Mouse (Mus musculus): ENCODE data around the gene 2010300C02Rik. TPM values are rescaled to one million over a fixed set of nuclear protein-coding genes. Genes with fewer than 3 reads are reported as not detected.

The 2010300C02Rik gene
- polyA plus RNA-seq (2016; fragmentation: Nextera tagmentation; extraction: Ambion mirVana): 0.91 and 0.96 TPM in 2 replicates

- 3% methylated on average over 68 of the region's 69 CpGs for WGBS
- Histone ChIP-seq H3K4me3 (peak within 1 kb of the TSS; percentile 72), H3K27ac (replicated peaks) (peak within 1 kb of the TSS; percentile 59), H3K27me3 (replicated peaks; ENCODE audit: low read depth, poor library complexity, severe bottlenecking) (peaks cover 55% of the 10 kb centered on the region), H3K4me1 (peaks cover 15% of the 10 kb centered on the region), H3K36me3 (replicated peaks) (no peaks in the 10 kb centered on the region), H3K9me3 (no peaks in the 10 kb centered on the region)
- DNase-seq (ENCODE audit: low spot score): peak; percentile 67
These were observed at the start of gene 2010300C02Rik for GRCm38 (mm10) chr1:37719761-37720640. 2010300C02Rik (minus strand) TSS chr1:37720085.

- H3K4me1 ChIP-seq: no peaks in the 10 kb centered on the region
- no peaks in the 10 kb centered on the region for H3K36me3 ChIP-seq (replicated peaks)
- no peak overlapping the region for H3K4me3 ChIP-seq
- DNase-seq (ENCODE audit: low spot score): no peak
- no peak overlapping the region for H3K27ac ChIP-seq (replicated peaks)
- no peaks in the 10 kb centered on the region for H3K9me3 ChIP-seq
- H3K27me3 ChIP-seq (replicated peaks; ENCODE audit: low read depth, poor library complexity, severe bottlenecking): no peaks in the 10 kb centered on the region
These were observed 39.5 kb upstream of the 2010300C02Rik start for GRCm38 (mm10) chr1:37759407-37759806.

GRCm38 (mm10) chr1:37744650-37745259 is 24.9 kb upstream of the 2010300C02Rik start:
- no peak for DNase-seq (ENCODE audit: low spot score)
- no peak overlapping the region for H3K4me3 ChIP-seq
- no peak overlapping the region for H3K27ac ChIP-seq (replicated peaks)
- H3K9me3 ChIP-seq: no peaks in the 10 kb centered on the region
- 84% methylated on average over 9 of the region's 9 CpGs for WGBS
- no peaks in the 10 kb centered on the region for H3K27me3 ChIP-seq (replicated peaks; ENCODE audit: low read depth, poor library complexity, severe bottlenecking)
- no peaks in the 10 kb centered on the region for H3K36me3 ChIP-seq (replicated peaks)
- no peaks in the 10 kb centered on the region for H3K4me1 ChIP-seq

- H3K27ac ChIP-seq (replicated peaks): no peak overlapping the region
- WGBS: 63% methylated on average over 14 of the region's 14 CpGs
- H3K9me3 ChIP-seq: no peaks in the 10 kb centered on the region
- no peaks in the 10 kb centered on the region for H3K4me1 ChIP-seq
- H3K27me3 ChIP-seq (replicated peaks; ENCODE audit: low read depth, poor library complexity, severe bottlenecking): no peaks in the 10 kb centered on the region
- H3K36me3 ChIP-seq (replicated peaks): no peaks in the 10 kb centered on the region
- DNase-seq (ENCODE audit: low spot score): no peak
- H3K4me3 ChIP-seq: peak overlapping the region; percentile 14; the same call in 1 of the 2 replicates
These were observed 22.9 kb upstream of the 2010300C02Rik start for GRCm38 (mm10) chr1:37742602-37743270.

GRCm38 (mm10) chr1:37742126-37742525 is 22.2 kb upstream of the 2010300C02Rik start:
- WGBS: 91% methylated on average over 11 of the region's 11 CpGs
- H3K27ac ChIP-seq (replicated peaks): no peak overlapping the region
- DNase-seq (ENCODE audit: low spot score): no peak

GRCm38 (mm10) chr1:37740161-37740802 is 20.4 kb upstream of the 2010300C02Rik start:
- no peak for DNase-seq (ENCODE audit: low spot score)
- no peaks in the 10 kb centered on the region for H3K27me3 ChIP-seq (replicated peaks; ENCODE audit: low read depth, poor library complexity, severe bottlenecking)
- H3K27ac ChIP-seq (replicated peaks): no peak overlapping the region
- H3K4me3 ChIP-seq: no peak overlapping the region
- H3K36me3 ChIP-seq (replicated peaks): no peaks in the 10 kb centered on the region
- 81% methylated on average over 8 of the region's 8 CpGs for WGBS
- H3K4me1 ChIP-seq: no peaks in the 10 kb centered on the region
- no peaks in the 10 kb centered on the region for H3K9me3 ChIP-seq

More at GRCm38 (mm10) chr1:37742126-37742525, 22.2 kb upstream of the 2010300C02Rik start:
- no peaks in the 10 kb centered on the region for H3K4me1 ChIP-seq
- no peak overlapping the region for H3K4me3 ChIP-seq
- no peaks in the 10 kb centered on the region for H3K36me3 ChIP-seq (replicated peaks)
- H3K27me3 ChIP-seq (replicated peaks; ENCODE audit: low read depth, poor library complexity, severe bottlenecking): no peaks in the 10 kb centered on the region
- no peaks in the 10 kb centered on the region for H3K9me3 ChIP-seq

GRCm38 (mm10) chr1:37738895-37739294 is 19.0 kb upstream of the 2010300C02Rik start:
- no peaks in the 10 kb centered on the region for H3K27me3 ChIP-seq (replicated peaks; ENCODE audit: low read depth, poor library complexity, severe bottlenecking)
- H3K4me3 ChIP-seq: no peak overlapping the region
- no peak overlapping the region for H3K27ac ChIP-seq (replicated peaks)
- WGBS: 64% methylated on average over 2 of the region's 2 CpGs
- H3K36me3 ChIP-seq (replicated peaks): no peaks in the 10 kb centered on the region
- DNase-seq (ENCODE audit: low spot score): no peak
- no peaks in the 10 kb centered on the region for H3K4me1 ChIP-seq
- no peaks in the 10 kb centered on the region for H3K9me3 ChIP-seq

GRCm38 (mm10) chr1:37737045-37737444 is 17.2 kb upstream of the 2010300C02Rik start:
- DNase-seq (ENCODE audit: low spot score): no peak
- no peak overlapping the region for H3K4me3 ChIP-seq
- H3K27me3 ChIP-seq (replicated peaks; ENCODE audit: low read depth, poor library complexity, severe bottlenecking): no peaks in the 10 kb centered on the region
- no peaks in the 10 kb centered on the region for H3K9me3 ChIP-seq
- H3K36me3 ChIP-seq (replicated peaks): no peaks in the 10 kb centered on the region
- WGBS: 84% methylated on average over 4 of the region's 4 CpGs
- no peak overlapping the region for H3K27ac ChIP-seq (replicated peaks)
- 0 out of 2 replicates have a peak, but pooled peaks cover 3% of the 10 kb centered on the region for H3K4me1 ChIP-seq

GRCm38 (mm10) chr1:37735932-37736331 is 16.0 kb upstream of the 2010300C02Rik start:
- no peak for DNase-seq (ENCODE audit: low spot score)
- Histone ChIP-seq H3K27me3 (replicated peaks; ENCODE audit: low read depth, poor library complexity, severe bottlenecking) (no peaks in the 10 kb centered on the region), H3K27ac (replicated peaks) (no peak overlapping the region), H3K36me3 (replicated peaks) (no peaks in the 10 kb centered on the region), H3K4me3 (no peak overlapping the region), H3K4me1 (0 out of 2 replicates have a peak, but pooled peaks cover 3% of the 10 kb centered on the region), H3K9me3 (no peaks in the 10 kb centered on the region)
- WGBS: 90% methylated on average over 5 of the region's 5 CpGs

- 76% methylated on average over 7 of the region's 7 CpGs for WGBS
- Histone ChIP-seq H3K27ac (replicated peaks) (no peak overlapping the region), H3K4me3 (no peak overlapping the region), H3K9me3 (no peaks in the 10 kb centered on the region), H3K36me3 (replicated peaks) (no peaks in the 10 kb centered on the region), H3K4me1 (0 out of 2 replicates have a peak, but pooled peaks cover 3% of the 10 kb centered on the region), H3K27me3 (replicated peaks; ENCODE audit: low read depth, poor library complexity, severe bottlenecking) (no peaks in the 10 kb centered on the region)
- DNase-seq (ENCODE audit: low spot score): no peak
These were observed 15.0 kb upstream of the 2010300C02Rik start for GRCm38 (mm10) chr1:37734841-37735240.

- no peaks in the 10 kb centered on the region for H3K27me3 ChIP-seq (replicated peaks; ENCODE audit: low read depth, poor library complexity, severe bottlenecking)
- no peak overlapping the region for H3K4me3 ChIP-seq
- H3K36me3 ChIP-seq (replicated peaks): no peaks in the 10 kb centered on the region
- H3K9me3 ChIP-seq: no peaks in the 10 kb centered on the region
- H3K4me1 ChIP-seq: peaks cover 3% of the 10 kb centered on the region; the same call in 1 of the 2 replicates
- DNase-seq (ENCODE audit: low spot score): no peak
- H3K27ac ChIP-seq (replicated peaks): no peak overlapping the region
- 90% methylated on average over 8 of the region's 8 CpGs for WGBS
These were observed 9.5 kb upstream of the 2010300C02Rik start for GRCm38 (mm10) chr1:37729353-37729752.

GRCm38 (mm10) chr1:37728053-37728452 is 8.2 kb upstream of the 2010300C02Rik start:
- no peaks in the 10 kb centered on the region for H3K27me3 ChIP-seq (replicated peaks; ENCODE audit: low read depth, poor library complexity, severe bottlenecking)
- H3K9me3 ChIP-seq: no peaks in the 10 kb centered on the region
- no peak for DNase-seq (ENCODE audit: low spot score)
- WGBS: 67% methylated on average over 10 of the region's 10 CpGs
- no peaks in the 10 kb centered on the region; the same call in 1 of the 2 replicates for H3K4me1 ChIP-seq
- H3K4me3 ChIP-seq: no peak overlapping the region
- H3K27ac ChIP-seq (replicated peaks): no peak overlapping the region
- no peaks in the 10 kb centered on the region for H3K36me3 ChIP-seq (replicated peaks)
